Mouse (Mus musculus) hindbrain, embryonic 10.5 days (tissue): ENCODE results near the gene Irgm1. TPM values are rescaled to one million over a fixed set of nuclear protein-coding genes. Genes with fewer than 3 reads are reported as not detected.
A peak's percentile ranks its signal among the peaks of the same experiment; 100 is the strongest.
"Not testable (repeated sequence)": the region's sequence is repeated elsewhere in the genome, so short reads cannot be mapped to it uniquely, and the experiment has no call there.

Experiments
- DNase-seq: peaks from one replicate; pipeline ENCODE4 v3.0.0-alpha.2; 2017; ENCODE audit warnings: low spot score
- H3K27ac ChIP-seq: fragments of 300-500 bp; sonication (generic); 2 replicates; pipeline ENCODE4 v1.5.1; 2016; ENCODE audit warnings: mild to moderate bottlenecking, moderate library complexity
- H3K27me3 ChIP-seq: fragments of 300-500 bp; sonication (generic); 2 replicates; pipeline ENCODE4 v1.6.1; 2016; ENCODE audit warnings: mild to moderate bottlenecking; ENCODE audit not compliant: poor library complexity, insufficient read depth, severe bottlenecking
- H3K36me3 ChIP-seq: fragments of 300-500 bp; sonication (generic); 2 replicates; pipeline ENCODE4 v1.6.1; 2016; ENCODE audit warnings: mild to moderate bottlenecking, moderate library complexity
- H3K4me1 ChIP-seq: fragments of 300-500 bp; sonication (generic); replicated peaks from 2 replicates; pipeline ENCODE4 v1.6.1; 2016; ENCODE audit warnings: mild to moderate bottlenecking
- H3K4me3 ChIP-seq: fragments of 300-500 bp; sonication (generic); 2 replicates; pipeline ENCODE4 v1.5.1; 2016; ENCODE audit warnings: mild to moderate bottlenecking, moderate library complexity
- H3K9me3 ChIP-seq: fragments of 300-500 bp; sonication (generic); 2 replicates; pipeline ENCODE4 v1.6.1; 2016; ENCODE audit warnings: mild to moderate bottlenecking, moderate library complexity
- WGBS: fragments of 180-500 bp; shearing (Covaris S2); methylation state at CpG from one replicate; pipeline ENCODE4 v1.1.7; 2016; 5-methylcytosine and 5-hydroxymethylcytosine counted together
- polyA plus RNA-seq: library from polyadenylated mRNA; unstranded; fragments of >200 nt; fragmentation: Nextera tagmentation; extraction: Ambion mirVana; gene quantifications from 2 replicates; pipeline ENCODE4 v1.2.1, GENCODE M21; 2016

Gene Irgm1
- polyA plus RNA-seq, 1 experiment from 2014 or later: 1.8 TPM

- H3K4me1 ChIP-seq: peaks cover 18% of the 10 kb centered on the region
- H3K27me3 ChIP-seq: peaks cover 26% of the 10 kb centered on the region
- no peaks in the 10 kb centered on the region for H3K36me3 ChIP-seq
- WGBS: under 1% methylated on average over 15 of the region's 15 CpGs
- H3K9me3 ChIP-seq: peaks cover 4% of the 10 kb centered on the region; the same call in 1 of the 2 replicates
- DNase-seq: peak; percentile 72
- H3K27ac ChIP-seq: no peak overlapping the region
- peak overlapping the region; percentile 54 for H3K4me3 ChIP-seq
Measured at GRCm38 (mm10) chr11:48823536-48823972, 47.9 kb downstream of the Irgm1 start.

GRCm38 (mm10) chr11:48822768-48823512 lies 48.5 kb downstream of the Irgm1 start:
- Histone ChIP-seq H3K4me3 (peak overlapping the region; percentile 54), H3K27me3 (peaks cover 24% of the 10 kb centered on the region), H3K36me3 (no peaks in the 10 kb centered on the region), H3K27ac (no peak overlapping the region), H3K9me3 (peaks cover 3% of the 10 kb centered on the region; the same call in 1 of the 2 replicates), H3K4me1 (peaks cover 18% of the 10 kb centered on the region)
- 38% methylated on average over 14 of the region's 14 CpGs for WGBS
- DNase-seq: no peak

GRCm38 (mm10) chr11:48821299-48821698 lies 50.2 kb downstream of the Irgm1 start:
- DNase-seq, H3K36me3 ChIP-seq, H3K4me3 ChIP-seq, H3K27ac ChIP-seq, H3K9me3 ChIP-seq: not testable (repeated sequence)
- peaks cover 12% of the 10 kb centered on the region for H3K4me1 ChIP-seq
- WGBS: 81% methylated on average over 14 of the region's 14 CpGs
- H3K27me3 ChIP-seq: peaks cover 17% of the 10 kb centered on the region

GRCm38 (mm10) chr11:48820308-48820674 lies 51.2 kb downstream of the Irgm1 start:
- no peak overlapping the region for H3K4me3 ChIP-seq
- no peaks in the 10 kb centered on the region for H3K9me3 ChIP-seq
- H3K4me1 ChIP-seq: peaks cover 22% of the 10 kb centered on the region
- peaks cover 6% of the 10 kb centered on the region for H3K36me3 ChIP-seq
- H3K27me3 ChIP-seq: peaks cover 16% of the 10 kb centered on the region
- H3K27ac ChIP-seq: no peak overlapping the region
- DNase-seq: no peak

GRCm38 (mm10) chr11:48819614-48820307 lies 51.7 kb downstream of the Irgm1 start:
- H3K27me3 ChIP-seq: peaks cover 11% of the 10 kb centered on the region
- no peaks in the 10 kb centered on the region for H3K9me3 ChIP-seq
- H3K4me3 ChIP-seq: no peak overlapping the region
- DNase-seq: no peak
- H3K27ac ChIP-seq: no peak overlapping the region
- H3K4me1 ChIP-seq: peaks cover 26% of the 10 kb centered on the region
- WGBS: 77% methylated on average over 7 of the region's 7 CpGs
- peaks cover 11% of the 10 kb centered on the region for H3K36me3 ChIP-seq

- H3K9me3 ChIP-seq: no peaks in the 10 kb centered on the region
- H3K4me3 ChIP-seq: peak overlapping the region; percentile 88
- H3K27me3 ChIP-seq: no peaks in the 10 kb centered on the region
- peaks cover 22% of the 10 kb centered on the region for H3K36me3 ChIP-seq
- WGBS: 1% methylated on average over 16 of the region's 16 CpGs
- peak; percentile 84 for DNase-seq
- H3K27ac ChIP-seq: peak overlapping the region; percentile 95; the same call in 1 of the 2 replicates
- H3K4me1 ChIP-seq: peaks cover 18% of the 10 kb centered on the region
Measured at GRCm38 (mm10) chr11:48818346-48818745, 53.1 kb downstream of the Irgm1 start.

- Histone ChIP-seq H3K27me3 (no peaks in the 10 kb centered on the region), H3K4me1 (peaks cover 18% of the 10 kb centered on the region), H3K27ac (peak overlapping the region; percentile 95), H3K9me3 (no peaks in the 10 kb centered on the region), H3K36me3 (peaks cover 28% of the 10 kb centered on the region), H3K4me3 (peak overlapping the region; percentile 88)
- no peak for DNase-seq
- 9% methylated on average over 9 of the region's 9 CpGs for WGBS
Measured at GRCm38 (mm10) chr11:48817794-48818193, 53.7 kb downstream of the Irgm1 start.

GRCm38 (mm10) chr11:48816800-48817665 lies 54.5 kb downstream of the Irgm1 start, which contains the start of gene Trim41:
Gene Trim41 (minus strand): TSS chr11:48817353.
- WGBS: under 1% methylated on average over 77 of the region's 77 CpGs

GRCm38 (mm10) chr11:48816281-48816781 lies 55.2 kb downstream of the Irgm1 start:
- peak overlapping the region; percentile 88 for H3K4me3 ChIP-seq
- H3K27ac ChIP-seq: peak overlapping the region; percentile 95
- H3K27me3 ChIP-seq: no peaks in the 10 kb centered on the region
- H3K36me3 ChIP-seq: peaks cover 42% of the 10 kb centered on the region
- DNase-seq: peak; percentile 74
- peaks cover 18% of the 10 kb centered on the region for H3K4me1 ChIP-seq
- no peaks in the 10 kb centered on the region for H3K9me3 ChIP-seq
- 3% methylated on average over 23 of the region's 23 CpGs for WGBS

More at GRCm38 (mm10) chr11:48816800-48817665, 54.5 kb downstream of the Irgm1 start, which contains the start of gene Trim41:
- Histone ChIP-seq H3K4me3 (peak within 1 kb of the TSS; percentile 88), H3K27me3 (no peaks in the 10 kb centered on the region), H3K27ac (peak within 1 kb of the TSS; percentile 95), H3K4me1 (peaks cover 18% of the 10 kb centered on the region), H3K36me3 (peaks cover 35% of the 10 kb centered on the region), H3K9me3 (no peaks in the 10 kb centered on the region)
- peak; percentile 99 for DNase-seq

GRCm38 (mm10) chr11:48815851-48816250 lies 55.6 kb downstream of the Irgm1 start:
- peaks cover 18% of the 10 kb centered on the region for H3K4me1 ChIP-seq
- peaks cover 47% of the 10 kb centered on the region for H3K36me3 ChIP-seq
- H3K4me3 ChIP-seq: peak overlapping the region; percentile 88
- peak overlapping the region; percentile 95 for H3K27ac ChIP-seq
- DNase-seq: no peak
- no peaks in the 10 kb centered on the region for H3K9me3 ChIP-seq
- WGBS: 81% methylated on average over 16 of the region's 16 CpGs
- H3K27me3 ChIP-seq: no peaks in the 10 kb centered on the region

GRCm38 (mm10) chr11:48813782-48814181 lies 57.7 kb downstream of the Irgm1 start:
- Histone ChIP-seq H3K27ac (no peak overlapping the region), H3K9me3 (no peaks in the 10 kb centered on the region), H3K36me3 (peaks cover 68% of the 10 kb centered on the region), H3K4me3 (no peak overlapping the region), H3K4me1 (peaks cover 18% of the 10 kb centered on the region), H3K27me3 (no peaks in the 10 kb centered on the region)
- DNase-seq: no peak
